ENCODE assay signal across 14 mouse cellular contexts in genomic region chr8:12485326-12485725, GRCm38 (mm10).
"Had no signal": no experiment of that assay in that cellular context is flagged by ENCODE, and none has a peak within 500 bp of the region (broad histone marks: within the 10 kb centered on the region; RNA-seq: fewer than 3 reads in every experiment).

No protein-coding gene starts in this region.

- ATAC-seq: liver, postnatal 0 days had no signal

- H3K27ac ChIP-seq: limb, embryonic 15.5 days; liver, embryonic 13.5 days; lung, embryonic 15.5 days; macrophage; neural tube, embryonic 12.5 days had no signal

- H3K9ac ChIP-seq: limb, embryonic 15.5 days; liver, embryonic 13.5 days; liver, postnatal 0 days; lung, embryonic 15.5 days; neural tube, embryonic 12.5 days had no signal

- DNase-seq: kidney, adult 18-20 months; kidney, postnatal 10 days; kidney, postnatal 4 days; liver, embryonic 13.5 days; liver, postnatal 0 days; lung, postnatal 14 days; thymus, adult 18-20 months; thymus, postnatal 14 days had no signal

- H3K9me3 ChIP-seq: limb, embryonic 15.5 days; liver, embryonic 13.5 days; lung, embryonic 15.5 days; megakaryocyte, embryonic 14.5 days; neural tube, embryonic 12.5 days had no signal

- H3K4me3 ChIP-seq: limb, embryonic 15.5 days; liver, embryonic 13.5 days; lung, embryonic 15.5 days; megakaryocyte, embryonic 14.5 days; neural tube, embryonic 12.5 days had no signal

- H3K36me3 ChIP-seq: limb, embryonic 15.5 days; liver, embryonic 13.5 days; lung, embryonic 15.5 days; neural tube, embryonic 12.5 days had no signal

- H3K4me1 ChIP-seq: limb, embryonic 15.5 days; liver, embryonic 13.5 days; lung, embryonic 15.5 days; megakaryocyte, embryonic 14.5 days had no signal

- H3K4me2 ChIP-seq: limb, embryonic 15.5 days; liver, embryonic 13.5 days; lung, embryonic 15.5 days; midbrain, embryonic 11.5 days; neural tube, embryonic 12.5 days had no signal
